Mouse (Mus musculus) forebrain, postnatal 0 days (tissue): Measurements from ENCODE around the gene Chmp5. TPM values are rescaled to one million over a fixed set of nuclear protein-coding genes. Genes with fewer than 3 reads are reported as not detected.

ENCODE experiments used
- ATAC-seq: fragments of 200-750 bp; cut with Nextera tagmentation; 2 replicates; pipeline ENCODE4 v1.8.0; 2017; ENCODE audit warnings: mild to moderate bottlenecking, moderate library complexity
- DNase-seq: peaks from one replicate; pipeline ENCODE4 v3.0.0-alpha.2; 2015
- H3K27ac ChIP-seq: fragments of 300-500 bp; sonication (generic); 2 replicates; pipeline ENCODE4 v1.5.1; 2014; ENCODE audit warnings: low read depth, mild to moderate bottlenecking, antibody characterized with exemption, low read length, moderate library complexity, mixed read lengths
- H3K27me3 ChIP-seq: fragments of 300-500 bp; sonication (generic); 2 replicates; pipeline ENCODE4 v1.6.1; 2014; ENCODE audit warnings: mild to moderate bottlenecking, low read length, mixed read lengths; ENCODE audit not compliant: insufficient read depth
- H3K36me3 ChIP-seq: fragments of 300-500 bp; sonication (generic); 2 replicates; pipeline ENCODE4 v1.6.1; 2014; ENCODE audit warnings: mild to moderate bottlenecking, moderate library complexity; ENCODE audit not compliant: insufficient read depth
- H3K4me1 ChIP-seq: fragments of 300-500 bp; sonication (generic); 2 replicates; pipeline ENCODE4 v1.6.1; 2014; ENCODE audit warnings: antibody characterized with exemption; ENCODE audit not compliant: insufficient read depth
- H3K4me2 ChIP-seq: fragments of 300-500 bp; sonication (generic); 2 replicates; pipeline ENCODE4 v1.6.1; 2014; ENCODE audit warnings: low read depth, mild to moderate bottlenecking, moderate library complexity
- H3K4me3 ChIP-seq: fragments of 300-500 bp; sonication (generic); 2 replicates; pipeline ENCODE4 v1.5.1; 2014; ENCODE audit warnings: low read depth, low read length, mixed read lengths
- H3K9ac ChIP-seq: fragments of 300-500 bp; sonication (generic); 2 replicates; pipeline ENCODE4 v1.6.1; 2014; ENCODE audit warnings: mild to moderate bottlenecking
- H3K9me3 ChIP-seq: fragments of 300-500 bp; sonication (generic); 2 replicates; pipeline ENCODE4 v1.6.1; 2016; ENCODE audit warnings: low read length
- CTCF ChIP-seq: sonication (generic); IDR thresholded peaks from 2 replicates; pipeline ENCODE4 v1.5.1; 2016; ENCODE audit warnings: antibody characterized with exemption, control low read depth, low read depth
- WGBS: fragments of 180-500 bp; shearing (Covaris S2); extraction: QIAGEN DNeasy Blood & Tissue Kit; methylation state at CpG from one replicate; pipeline ENCODE4 v1.1.7; 2014; 5-methylcytosine and 5-hydroxymethylcytosine counted together
- polyA plus RNA-seq: library from polyadenylated mRNA; unstranded; fragments of >200 nt; fragmentation: Nextera tagmentation; extraction: Ambion mirVana; gene quantifications from 2 replicates; pipeline ENCODE4 v1.2.1, GENCODE M21; 2015
- total RNA-seq: library from RNA; depleted of rRNA; stranded (reverse); fragments of >200 nt; gene quantifications from 2 replicates; pipeline ENCODE4 v1.2.3, GENCODE M21; 2014

Chmp5 gene
- total and polyA plus RNA-seq, 2 experiments from 2014 or later: 94.8 to 146 TPM

- H3K4me1 ChIP-seq: no peaks in the 10 kb centered on the region
- no peak overlapping the region for H3K4me2 ChIP-seq
- H3K4me3 ChIP-seq: no peak overlapping the region
- H3K36me3 ChIP-seq: peaks cover 59% of the 10 kb centered on the region
- no peak overlapping the region for H3K27ac ChIP-seq
- WGBS: 79% methylated on average over 3 of the region's 3 CpGs
- TF ChIP-seq CTCF: no peak
- ATAC-seq (no peak), DNase-seq (no peak)
- no peaks in the 10 kb centered on the region for H3K27me3 ChIP-seq
- H3K9me3 ChIP-seq: no peaks in the 10 kb centered on the region
- no peak overlapping the region for H3K9ac ChIP-seq
Measured at GRCm38 (mm10) chr4:40982486-40982885, 34.3 kb downstream of the Chmp5 start.

GRCm38 (mm10) chr4:40983686-40984085 is 35.5 kb downstream of the Chmp5 start:
- no peak for ATAC-seq
- no peak for TF ChIP-seq CTCF
- DNase-seq: no peak
- Histone ChIP-seq H3K36me3 (peaks cover 64% of the 10 kb centered on the region), H3K27ac (no peak overlapping the region), H3K4me3 (no peak overlapping the region), H3K4me1 (no peaks in the 10 kb centered on the region), H3K4me2 (no peak overlapping the region), H3K9ac (no peak overlapping the region), H3K9me3 (no peaks in the 10 kb centered on the region), H3K27me3 (no peaks in the 10 kb centered on the region)
- 81% methylated on average over 1 of the region's 1 CpGs for WGBS

GRCm38 (mm10) chr4:40989633-40990032 is 41.4 kb downstream of the Chmp5 start:
- Histone ChIP-seq H3K4me2 (no peak overlapping the region), H3K27ac (no peak overlapping the region), H3K9me3 (no peaks in the 10 kb centered on the region), H3K9ac (no peak overlapping the region), H3K4me3 (no peak overlapping the region), H3K27me3 (no peaks in the 10 kb centered on the region), H3K36me3 (peaks cover 86% of the 10 kb centered on the region), H3K4me1 (no peaks in the 10 kb centered on the region)
- TF ChIP-seq CTCF: no peak
- no peak for ATAC-seq
- WGBS: 87% methylated on average over 6 of the region's 6 CpGs
- no peak for DNase-seq

GRCm38 (mm10) chr4:40996302-40996701 is 48.1 kb downstream of the Chmp5 start:
- Histone ChIP-seq H3K9me3 (no peaks in the 10 kb centered on the region), H3K27me3 (no peaks in the 10 kb centered on the region), H3K4me3 (no peak overlapping the region), H3K27ac (no peak overlapping the region), H3K4me2 (no peak overlapping the region), H3K36me3 (peaks cover 87% of the 10 kb centered on the region), H3K4me1 (no peaks in the 10 kb centered on the region), H3K9ac (no peak overlapping the region)
- DNase-seq (no peak), ATAC-seq (no peak)
- WGBS: 95% methylated on average over 6 of the region's 6 CpGs
- no peak for TF ChIP-seq CTCF

- no peak for TF ChIP-seq CTCF
- Histone ChIP-seq H3K4me3 (no peak overlapping the region), H3K9ac (no peak overlapping the region), H3K27ac (no peak overlapping the region), H3K36me3 (peaks cover 84% of the 10 kb centered on the region), H3K4me1 (no peaks in the 10 kb centered on the region), H3K4me2 (no peak overlapping the region), H3K27me3 (no peaks in the 10 kb centered on the region), H3K9me3 (no peaks in the 10 kb centered on the region)
- ATAC-seq (no peak), DNase-seq (no peak)
- 91% methylated on average over 4 of the region's 4 CpGs for WGBS
Measured at GRCm38 (mm10) chr4:40997916-40998315, 49.7 kb downstream of the Chmp5 start.

- Histone ChIP-seq H3K27ac (no peak overlapping the region), H3K9ac (no peak overlapping the region), H3K4me1 (no peaks in the 10 kb centered on the region), H3K4me2 (no peak overlapping the region), H3K27me3 (no peaks in the 10 kb centered on the region), H3K9me3 (no peaks in the 10 kb centered on the region), H3K4me3 (no peak overlapping the region), H3K36me3 (peaks cover 87% of the 10 kb centered on the region)
- WGBS: 88% methylated on average over 1 of the region's 1 CpGs
- DNase-seq (no peak), ATAC-seq (no peak)
- TF ChIP-seq CTCF: no peak
Measured at GRCm38 (mm10) chr4:41000271-41000670, 52.1 kb downstream of the Chmp5 start.

- ATAC-seq (no peak), DNase-seq (no peak)
- Histone ChIP-seq H3K4me2 (no peak overlapping the region), H3K4me3 (no peak overlapping the region), H3K4me1 (no peaks in the 10 kb centered on the region), H3K27me3 (no peaks in the 10 kb centered on the region), H3K27ac (no peak overlapping the region), H3K9me3 (no peaks in the 10 kb centered on the region), H3K36me3 (peaks cover 82% of the 10 kb centered on the region), H3K9ac (no peak overlapping the region)
- no peak for TF ChIP-seq CTCF
- 91% methylated on average over 9 of the region's 9 CpGs for WGBS
Measured at GRCm38 (mm10) chr4:41000842-41001639, 52.8 kb downstream of the Chmp5 start.
